ENCODE assay signal across 15 mouse cellular contexts in genomic region chr8:88524851-88525250, GRCm38 (mm10). TPM values are rescaled to one million over a fixed set of nuclear protein-coding genes. Genes with fewer than 3 reads are reported as not detected.
DNase-seq lines count a peak whose midpoint lies in the region; ATAC-seq and TF ChIP-seq lines count a peak whose summit lies in the region.
"Had no signal": no experiment of that assay in that cellular context is flagged by ENCODE, and none has a peak within 500 bp of the region (broad histone marks: within the 10 kb centered on the region; RNA-seq: fewer than 3 reads in every experiment).

No protein-coding gene starts in this region.

- H3K27ac ChIP-seq in kidney, embryonic 14.5 days (ENCODE audit: low read depth, low read length): no peak overlapping the region
- H3K27ac ChIP-seq in embryonic facial prominence, embryonic 14.5 days (replicated peaks; ENCODE audit: low read depth, low read length): no peak overlapping the region
- no peak overlapping the region for H3K27ac ChIP-seq in hindbrain, postnatal 0 days
- H3K27ac ChIP-seq: liver, embryonic 15.5 days; stomach, embryonic 15.5 days had no signal

- no peaks in the 10 kb centered on the region for H3K9me3 ChIP-seq in kidney, embryonic 14.5 days (ENCODE audit: control insufficient read depth, low read length)
- H3K9me3 ChIP-seq in embryonic facial prominence, embryonic 14.5 days (ENCODE audit: control insufficient read depth, low read length): no peaks in the 10 kb centered on the region
- H3K9me3 ChIP-seq in hindbrain, postnatal 0 days (ENCODE audit: low read length): no peaks in the 10 kb centered on the region
- H3K9me3 ChIP-seq: liver, embryonic 15.5 days; stomach, embryonic 15.5 days had no signal

- 75% methylated on average over 7 of the region's 7 CpGs for WGBS in kidney, embryonic 14.5 days
- WGBS in embryonic facial prominence, embryonic 14.5 days: 67% methylated on average over 7 of the region's 7 CpGs
- 46% methylated on average over 7 of the region's 7 CpGs for WGBS in hindbrain, postnatal 0 days

- peak overlapping the region; percentile 87; the same call in 1 of the 2 replicates for H3K4me2 ChIP-seq in kidney, embryonic 14.5 days (replicated peaks; ENCODE audit: low read depth, low read length)
- H3K4me2 ChIP-seq in embryonic facial prominence, embryonic 14.5 days (ENCODE audit: low read depth, low read length): peak overlapping the region; percentile 90
- H3K4me2 ChIP-seq in hindbrain, postnatal 0 days (ENCODE audit: low read depth, low read length): peak overlapping the region; percentile 6; the same call in 1 of the 2 replicates
- H3K4me2 ChIP-seq: liver, embryonic 15.5 days had no signal

- ATAC-seq in kidney, embryonic 14.5 days (ENCODE audit: low FRiP score, low TSS enrichment): no peak
- ATAC-seq in embryonic facial prominence, embryonic 14.5 days (ENCODE audit: low read depth): no peak
- no peak for ATAC-seq in hindbrain, postnatal 0 days
- ATAC-seq: CD4-positive, CD25-positive, alpha-beta regulatory T cell, adult 4 months; Patski had no signal

- H3K36me3 ChIP-seq in kidney, embryonic 14.5 days (ENCODE audit: control insufficient read depth, insufficient read depth, low read length): peaks cover 23% of the 10 kb centered on the region; the same call in 1 of the 2 replicates
- peaks cover 28% of the 10 kb centered on the region for H3K36me3 ChIP-seq in embryonic facial prominence, embryonic 14.5 days (ENCODE audit: control insufficient read depth, insufficient read depth, low read length)
- H3K36me3 ChIP-seq in hindbrain, postnatal 0 days (ENCODE audit: insufficient read depth, low read length): no peaks in the 10 kb centered on the region
- H3K36me3 ChIP-seq: liver, embryonic 15.5 days; stomach, embryonic 15.5 days had no signal

- H3K4me1 ChIP-seq in kidney, embryonic 14.5 days (ENCODE audit: control insufficient read depth, insufficient read depth, low read length): peaks cover 37% of the 10 kb centered on the region
- H3K4me1 ChIP-seq in embryonic facial prominence, embryonic 14.5 days (ENCODE audit: control insufficient read depth, insufficient read depth, low read length): peaks cover 53% of the 10 kb centered on the region
- H3K4me1 ChIP-seq in hindbrain, postnatal 0 days (ENCODE audit: insufficient read depth, low read length): peaks cover 4% of the 10 kb centered on the region; the same call in 1 of the 2 replicates
- H3K4me1 ChIP-seq: liver, embryonic 15.5 days had no signal

- H3K4me3 ChIP-seq in kidney, embryonic 14.5 days (ENCODE audit: low read length): no peak overlapping the region
- H3K4me3 ChIP-seq in embryonic facial prominence, embryonic 14.5 days (ENCODE audit: low read depth, low read length): peak overlapping the region; percentile 89; the same call in 1 of the 2 replicates
- no peak overlapping the region for H3K4me3 ChIP-seq in hindbrain, postnatal 0 days (ENCODE audit: low read length)
- H3K4me3 ChIP-seq: liver, embryonic 15.5 days; stomach, embryonic 15.5 days had no signal

- no peak for DNase-seq in kidney, postnatal 25 days
- DNase-seq in embryonic facial prominence, embryonic 14.5 days (ENCODE audit: low spot score): no peak
- peak; percentile 48 for DNase-seq in hindbrain, postnatal 0 days (ENCODE audit: low spot score)
- peak; percentile 60 for DNase-seq in lung, postnatal 14 days
- DNase-seq in ovary, postnatal 36 days (ENCODE audit: low spot score): no peak
- no peak for DNase-seq in adrenal gland, postnatal 14 days
- DNase-seq in embryo, embryonic 11 days: no peak
- DNase-seq: adrenal gland, postnatal 25 days; cerebellum, adult 11-12 months; right cerebral cortex, postnatal 14 days had no signal

- no peak for TF ChIP-seq CTCF in hindbrain, postnatal 0 days (IDR thresholded peaks at IDR 0.05; ENCODE audit: low read depth)

- H3K9ac ChIP-seq in kidney, embryonic 14.5 days (ENCODE audit: low read depth, low read length): no peak overlapping the region
- H3K9ac ChIP-seq in embryonic facial prominence, embryonic 14.5 days (ENCODE audit: low read depth, low read length): peak overlapping the region; percentile 26; the same call in 1 of the 2 replicates
- H3K9ac ChIP-seq in hindbrain, postnatal 0 days (replicated peaks; ENCODE audit: low read length): no peak overlapping the region
- H3K9ac ChIP-seq: liver, embryonic 15.5 days; stomach, embryonic 15.5 days had no signal

- 0 out of 2 replicates have a peak, but pooled peaks cover 4% of the 10 kb centered on the region for H3K27me3 ChIP-seq in kidney, embryonic 14.5 days (ENCODE audit: control insufficient read depth, insufficient read depth, low read length)
- H3K27me3 ChIP-seq in embryonic facial prominence, embryonic 14.5 days (replicated peaks; ENCODE audit: control insufficient read depth, insufficient read depth, low read length): 0 out of 2 replicates have a peak, but pooled peaks cover 4% of the 10 kb centered on the region
- no peaks in the 10 kb centered on the region for H3K27me3 ChIP-seq in hindbrain, postnatal 0 days (ENCODE audit: insufficient read depth, low read length)

RNA-seq across cellular contexts. Expression of gene Nkd1, which starts 3.7 kb away (rescaled TPM):
- 52.4 and 60.9 TPM in 2 replicates for polyA plus RNA-seq in kidney, embryonic 14.5 days (2014; fragmentation: Nextera tagmentation; extraction: Ambion mirVana)
- polyA plus RNA-seq in embryonic facial prominence, embryonic 14.5 days (2014; fragmentation: Nextera tagmentation; extraction: Ambion mirVana): 46.4 and 50.4 TPM in 2 replicates
- 53.9 and 74.5 TPM in 2 replicates for total RNA-seq in hindbrain, postnatal 0 days (2014; rRNA removed)
- 51.1 and 52.2 TPM in 2 replicates for polyA plus RNA-seq in hindbrain, postnatal 0 days (2015; fragmentation: Nextera tagmentation; extraction: Ambion mirVana)
- total RNA-seq in adrenal gland, postnatal 14 days (2021): 40.7 and 46.1 TPM in 2 replicates
- polyA plus RNA-seq: CD4-positive, CD25-positive, alpha-beta regulatory T cell, adult 4 months had no signal

Comparison
In these comparisons a context has a peak if more than half of its experiments do, and no peak if none do; other contexts are left out.
1. H3K4me2 ChIP-seq: peak in every context shown above with its lines; median percentile 90 in embryonic facial prominence, embryonic 14.5 days; 87 in kidney, embryonic 14.5 days; 6 in hindbrain, postnatal 0 days.
2. DNase-seq: peak in hindbrain, postnatal 0 days (single experiment) and lung, postnatal 14 days (single experiment); none in kidney, postnatal 25 days (0 of 2), embryonic facial prominence, embryonic 14.5 days (single experiment), ovary, postnatal 36 days (single experiment), adrenal gland, postnatal 14 days (single experiment) and embryo, embryonic 11 days (single experiment).